Mouse (Mus musculus) liver, adult (tissue): ENCODE results near the gene Ank3.

Source experiments
- GATA4 ChIP-seq: IDR thresholded peaks from 2 replicates; pipeline ENCODE4 v1.6.1; 2014; ENCODE audit warnings: mild to moderate bottlenecking, low read length; ENCODE audit not compliant: insufficient replicate concordance

The Ank3 gene

GRCm38 (mm10) chr10:69565052-69565451 is 166.5 kb downstream of the Ank3 start:
- TF ChIP-seq GATA4, result no peak

GRCm38 (mm10) chr10:69568976-69569375 is 170.4 kb downstream of the Ank3 start:
- no peak for TF ChIP-seq GATA4

- no peak for TF ChIP-seq GATA4
These were observed 171.2 kb downstream of the Ank3 start for GRCm38 (mm10) chr10:69569740-69570139.

- TF ChIP-seq GATA4, result no peak
These were observed 172.1 kb downstream of the Ank3 start for GRCm38 (mm10) chr10:69570466-69571288.

GRCm38 (mm10) chr10:69571422-69571821 is 172.8 kb downstream of the Ank3 start:
- TF ChIP-seq GATA4, result no peak

GRCm38 (mm10) chr10:69571972-69572371 is 173.4 kb downstream of the Ank3 start:
- TF ChIP-seq GATA4, result no peak

- TF ChIP-seq GATA4, result no peak
These were observed 174.5 kb downstream of the Ank3 start for GRCm38 (mm10) chr10:69573054-69573453.

- TF ChIP-seq GATA4, result no peak
These were observed 175.2 kb downstream of the Ank3 start for GRCm38 (mm10) chr10:69573746-69574145.

GRCm38 (mm10) chr10:69574190-69574663 is 175.7 kb downstream of the Ank3 start:
- no peak for TF ChIP-seq GATA4

GRCm38 (mm10) chr10:69574894-69575293 is 176.3 kb downstream of the Ank3 start:
- no peak for TF ChIP-seq GATA4

- TF ChIP-seq GATA4, result no peak
These were observed 176.9 kb downstream of the Ank3 start for GRCm38 (mm10) chr10:69575451-69575850.

- TF ChIP-seq GATA4, result no peak
These were observed 177.7 kb downstream of the Ank3 start for GRCm38 (mm10) chr10:69576264-69576663.

- TF ChIP-seq GATA4, result no peak
These were observed 178.6 kb downstream of the Ank3 start for GRCm38 (mm10) chr10:69577061-69577728.

- no peak for TF ChIP-seq GATA4
These were observed 179.1 kb downstream of the Ank3 start for GRCm38 (mm10) chr10:69577729-69578061.

GRCm38 (mm10) chr10:69579585-69579984 is 181.0 kb downstream of the Ank3 start:
- TF ChIP-seq GATA4, result no peak

GRCm38 (mm10) chr10:69581525-69581924 is 183.0 kb downstream of the Ank3 start:
- TF ChIP-seq GATA4, result no peak
